Mouse (Mus musculus): ENCODE measurements around the gene Jazf1. TPM values are rescaled to one million over a fixed set of nuclear protein-coding genes. Genes with fewer than 3 reads are reported as not detected.

The Jazf1 gene
- polyA plus RNA-seq, 2 experiments from 2014 or later, result 7.7 to 8.3 TPM

- ATAC-seq, result no peak
Measured at GRCm38 (mm10) chr6:52905100-52905499, 163.3 kb downstream of the Jazf1 start.

- ATAC-seq, result no peak
Measured at GRCm38 (mm10) chr6:52903226-52903960, 165.0 kb downstream of the Jazf1 start.

- ATAC-seq, result no peak
Measured at GRCm38 (mm10) chr6:52899574-52900245, 168.7 kb downstream of the Jazf1 start.

GRCm38 (mm10) chr6:52895075-52895474, 173.4 kb downstream of the Jazf1 start:
- no peak for ATAC-seq

- no peak for ATAC-seq
Measured at GRCm38 (mm10) chr6:52894501-52894823, 174.0 kb downstream of the Jazf1 start.

GRCm38 (mm10) chr6:52893811-52894500, 174.5 kb downstream of the Jazf1 start:
- ATAC-seq, result no peak

GRCm38 (mm10) chr6:52892978-52893377, 175.5 kb downstream of the Jazf1 start:
- no peak for ATAC-seq

GRCm38 (mm10) chr6:52887541-52888203, 180.8 kb downstream of the Jazf1 start:
- ATAC-seq, result no peak

GRCm38 (mm10) chr6:52883773-52884172, 184.7 kb downstream of the Jazf1 start:
- ATAC-seq, result no peak

- no peak for ATAC-seq
Measured at GRCm38 (mm10) chr6:52877176-52877575, 191.3 kb downstream of the Jazf1 start.

GRCm38 (mm10) chr6:52871306-52871705, 197.1 kb downstream of the Jazf1 start:
- no peak for ATAC-seq

- ATAC-seq, result no peak
Measured at GRCm38 (mm10) chr6:52869252-52869651, 199.2 kb downstream of the Jazf1 start.

- ATAC-seq, result no peak
Measured at GRCm38 (mm10) chr6:52868352-52868751, 200.1 kb downstream of the Jazf1 start.

- no peak for ATAC-seq
Measured at GRCm38 (mm10) chr6:52861928-52862327, 206.5 kb downstream of the Jazf1 start.

- no peak for ATAC-seq
Measured at GRCm38 (mm10) chr6:52861186-52861820, 207.1 kb downstream of the Jazf1 start.

GRCm38 (mm10) chr6:52860713-52861112, 207.7 kb downstream of the Jazf1 start:
- ATAC-seq, result no peak

- ATAC-seq, result no peak
Measured at GRCm38 (mm10) chr6:52858911-52859431, 209.5 kb downstream of the Jazf1 start.

GRCm38 (mm10) chr6:52852404-52853107, 215.9 kb downstream of the Jazf1 start:
- ATAC-seq, result no peak

GRCm38 (mm10) chr6:52851975-52852374, 216.5 kb downstream of the Jazf1 start:
- no peak for ATAC-seq

- ATAC-seq, result no peak
Measured at GRCm38 (mm10) chr6:52851019-52851418, 217.4 kb downstream of the Jazf1 start.

GRCm38 (mm10) chr6:52848199-52848598, 220.2 kb downstream of the Jazf1 start:
- ATAC-seq, result no peak

- no peak for ATAC-seq
Measured at GRCm38 (mm10) chr6:52846314-52846713, 222.1 kb downstream of the Jazf1 start.
